Mouse (Mus musculus): Measurements from ENCODE around the gene Hist2h3c2. TPM values are rescaled to one million over a fixed set of nuclear protein-coding genes. Genes with fewer than 3 reads are reported as not detected.
"Not testable (repeated sequence)": the region's sequence is repeated elsewhere in the genome, so short reads cannot be mapped to it uniquely, and the experiment has no call there.

Gene Hist2h3c2
- total RNA-seq (2014; rRNA removed) (52.3 and 90.8 TPM in 2 replicates), polyA plus RNA-seq (2015; fragmentation: Nextera tagmentation; extraction: Ambion mirVana) (0.84 and 1.3 TPM in 2 replicates)

GRCm38 (mm10) chr3:96238954-96239793, at the start of gene Hist2h3c2:
TSS of gene Hist2h3c2 (minus strand) at chr3:96239127.
- H3K36me3 ChIP-seq (ENCODE audit: insufficient read depth); H3K9me3 ChIP-seq (ENCODE audit: low read length); H3K27me3 ChIP-seq (ENCODE audit: insufficient read depth, low read length); H3K27ac ChIP-seq (ENCODE audit: low read depth, low read length); H3K4me1 ChIP-seq (ENCODE audit: insufficient read depth); DNase-seq: not testable (repeated sequence)
- peak within 1 kb of the TSS; percentile 30 for H3K4me3 ChIP-seq (ENCODE audit: low read depth, low read length)
- ATAC-seq = peak; percentile 81
- H3K4me2 ChIP-seq (ENCODE audit: low read depth) = peak within 1 kb of the TSS; percentile 39
- H3K9ac ChIP-seq = peak within 1 kb of the TSS; percentile 33; the same call in 1 of the 2 replicates
- 4% methylated on average over 17 of the region's 68 CpGs for WGBS

GRCm38 (mm10) chr3:96287334-96287733, 48.4 kb upstream of the Hist2h3c2 start:
- H3K4me1 ChIP-seq (ENCODE audit: insufficient read depth); H3K27ac ChIP-seq (ENCODE audit: low read depth, low read length); H3K9me3 ChIP-seq (ENCODE audit: low read length); H3K4me3 ChIP-seq (ENCODE audit: low read depth, low read length); DNase-seq; H3K27me3 ChIP-seq (ENCODE audit: insufficient read depth, low read length); H3K9ac ChIP-seq; H3K36me3 ChIP-seq (ENCODE audit: insufficient read depth); H3K4me2 ChIP-seq (ENCODE audit: low read depth); ATAC-seq: not testable (repeated sequence)
- TF ChIP-seq CTCF (IDR thresholded peaks at IDR 0.05; ENCODE audit: low read depth) = peak; percentile 87
- 91% methylated on average over 11 of the region's 11 CpGs for WGBS

- no peak overlapping the region for H3K9ac ChIP-seq
- 30% methylated on average over 4 of the region's 4 CpGs for WGBS
- no peak overlapping the region for H3K4me3 ChIP-seq (ENCODE audit: low read depth, low read length)
- ATAC-seq (peak; percentile 55), DNase-seq (peak; percentile 76)
- TF ChIP-seq CTCF (IDR thresholded peaks at IDR 0.05; ENCODE audit: low read depth) = peak; percentile 71
- no peaks in the 10 kb centered on the region for H3K4me1 ChIP-seq (ENCODE audit: insufficient read depth)
- no peak overlapping the region for H3K4me2 ChIP-seq (ENCODE audit: low read depth)
- no peak overlapping the region for H3K27ac ChIP-seq (ENCODE audit: low read depth, low read length)
- H3K9me3 ChIP-seq (ENCODE audit: low read length) = no peaks in the 10 kb centered on the region
- peaks cover 2% of the 10 kb centered on the region; the same call in 1 of the 2 replicates for H3K27me3 ChIP-seq (ENCODE audit: insufficient read depth, low read length)
- no peaks in the 10 kb centered on the region for H3K36me3 ChIP-seq (ENCODE audit: insufficient read depth)
Measured at GRCm38 (mm10) chr3:96284457-96284856, 45.5 kb upstream of the Hist2h3c2 start.

- Histone ChIP-seq H3K4me3 (ENCODE audit: low read depth, low read length) (no peak overlapping the region), H3K27me3 (ENCODE audit: insufficient read depth, low read length) (no peaks in the 10 kb centered on the region; the same call in 1 of the 2 replicates), H3K27ac (ENCODE audit: low read depth, low read length) (no peak overlapping the region), H3K4me2 (ENCODE audit: low read depth) (no peak overlapping the region), H3K36me3 (ENCODE audit: insufficient read depth) (no peaks in the 10 kb centered on the region), H3K9me3 (ENCODE audit: low read length) (no peaks in the 10 kb centered on the region), H3K9ac (no peak overlapping the region), H3K4me1 (ENCODE audit: insufficient read depth) (no peaks in the 10 kb centered on the region)
- TF ChIP-seq CTCF (IDR thresholded peaks at IDR 0.05; ENCODE audit: low read depth) = no peak
- ATAC-seq (no peak), DNase-seq (no peak)
- WGBS = 52% methylated on average over 6 of the region's 6 CpGs
Measured at GRCm38 (mm10) chr3:96280660-96281059, 41.7 kb upstream of the Hist2h3c2 start.

- Histone ChIP-seq H3K27me3 (ENCODE audit: insufficient read depth, low read length) (no peaks in the 10 kb centered on the region), H3K9me3 (ENCODE audit: low read length) (no peaks in the 10 kb centered on the region), H3K4me2 (ENCODE audit: low read depth) (peak overlapping the region; percentile 71), H3K4me1 (ENCODE audit: insufficient read depth) (no peaks in the 10 kb centered on the region), H3K27ac (ENCODE audit: low read depth, low read length) (peak overlapping the region; percentile 84), H3K9ac (peak overlapping the region; percentile 60), H3K4me3 (ENCODE audit: low read depth, low read length) (peak overlapping the region; percentile 50), H3K36me3 (ENCODE audit: insufficient read depth) (no peaks in the 10 kb centered on the region)
- under 1% methylated on average over 49 of the region's 49 CpGs for WGBS
- TF ChIP-seq CTCF (IDR thresholded peaks at IDR 0.05; ENCODE audit: low read depth) = peak; percentile 82
- peak; percentile 97 for DNase-seq
- ATAC-seq = peak; percentile 99
Measured at GRCm38 (mm10) chr3:96277800-96278624, 39.1 kb upstream of the Hist2h3c2 start.

GRCm38 (mm10) chr3:96277428-96277799, 38.5 kb upstream of the Hist2h3c2 start:
- Histone ChIP-seq H3K9me3 (ENCODE audit: low read length) (no peaks in the 10 kb centered on the region), H3K4me1 (ENCODE audit: insufficient read depth) (no peaks in the 10 kb centered on the region), H3K4me3 (ENCODE audit: low read depth, low read length) (peak overlapping the region; percentile 50), H3K9ac (peak overlapping the region; percentile 39; the same call in 1 of the 2 replicates), H3K4me2 (ENCODE audit: low read depth) (peak overlapping the region; percentile 71), H3K36me3 (ENCODE audit: insufficient read depth) (no peaks in the 10 kb centered on the region), H3K27me3 (ENCODE audit: insufficient read depth, low read length) (no peaks in the 10 kb centered on the region), H3K27ac (ENCODE audit: low read depth, low read length) (peak overlapping the region; percentile 45; the same call in 1 of the 2 replicates)
- TF ChIP-seq CTCF (IDR thresholded peaks at IDR 0.05; ENCODE audit: low read depth) = no peak
- DNase-seq = no peak
- no peak; the same call in 1 of the 2 replicates for ATAC-seq
- WGBS = 12% methylated on average over 8 of the region's 8 CpGs
